Mouse (Mus musculus) C2C12 (cell line): ENCODE measurements around the gene Lpar2.
A peak's percentile ranks its signal among the peaks of the same experiment; 100 is the strongest.

Experiments
- CEBPB ChIP-seq: IDR thresholded peaks from one replicate; pipeline ENCODE4 v1.6.1; 2011; ENCODE audit warnings: low read depth, mild to moderate bottlenecking, control low read depth, moderate library complexity
- CTCF ChIP-seq: IDR thresholded peaks from one replicate; pipeline ENCODE4 v1.5.1; 2011; ENCODE audit not compliant: control insufficient read depth, insufficient read depth, insufficient read length
- FOSL1 ChIP-seq: IDR thresholded peaks from one replicate; pipeline ENCODE4 v1.8.0; 2011; ENCODE audit warnings: mild to moderate bottlenecking, low read length; ENCODE audit not compliant: poor library complexity, insufficient read depth, severe bottlenecking
- MAX ChIP-seq: IDR thresholded peaks from one replicate; pipeline ENCODE4 v1.6.1; 2011; ENCODE audit warnings: mild to moderate bottlenecking, control low read depth

DNA sequence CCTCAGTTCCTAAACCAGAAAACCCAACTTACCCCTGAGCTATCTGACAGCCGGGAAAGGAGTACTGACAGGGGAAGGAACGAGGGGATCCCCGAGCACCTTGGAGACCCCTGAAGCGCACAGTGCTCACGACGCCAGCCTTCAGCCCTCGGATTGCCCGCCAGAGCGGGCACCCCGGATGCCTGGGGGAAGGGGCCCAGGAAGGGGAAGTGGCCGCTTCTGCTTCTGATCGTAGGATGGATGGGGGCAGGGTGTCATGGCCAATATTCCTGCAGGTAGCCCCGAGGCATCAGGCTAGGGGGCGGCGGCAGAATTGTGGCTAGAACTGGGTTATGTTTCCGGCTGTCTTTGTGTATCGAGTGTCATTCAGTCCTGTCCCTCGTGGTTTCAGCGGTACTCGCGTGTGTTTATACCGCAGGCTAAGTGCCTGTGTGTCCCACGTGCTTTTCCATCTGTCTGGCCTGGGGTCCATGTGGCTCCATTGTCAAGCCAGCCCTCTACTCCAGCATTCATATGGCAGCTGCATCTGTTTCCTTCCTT lies 13.3 kb upstream of the Lpar2 start:
- TF ChIP-seq CEBPB, result no peak
- no peak for TF ChIP-seq CTCF
- peak; percentile 82 for TF ChIP-seq MAX
- no peak for TF ChIP-seq FOSL1
